Mouse (Mus musculus) left cerebral cortex, postnatal 14 days (tissue): ENCODE data around the gene Fam199x. TPM values are rescaled to one million over a fixed set of nuclear protein-coding genes. Genes with fewer than 3 reads are reported as not detected.

ENCODE experiments used
- DNase-seq, 2 experiments: peaks; one replicate each; pipeline ENCODE4 v3.0.0; 2021 to 2022; ENCODE audit warnings: low spot score in 2 of 2, mixed read lengths in 1 of 2
- intact Hi-C: fragments of 180-260 bp; cut with DNase I; formaldehyde crosslinking; loops from one replicate; pipeline ENCODE4 v1.15.1; 2025
- long read RNA-seq, 2 experiments: library from polyadenylated mRNA; stranded (forward); transcript quantifications; one replicate each; pipeline ENCODE4 v2.0.0; 2021
- total RNA-seq, 2 experiments: library from RNA; stranded (reverse); gene quantifications; 2 replicates each; pipeline ENCODE4 v1.2.3; 2021

Gene Fam199x
- total RNA-seq: 1 to 10 TPM; 8.1 to 9.3 TPM
- long read RNA-seq, experiment 1, full-length matches to known transcripts: 7 of 9 reads
- long read RNA-seq, experiment 1, partial matches to known transcripts: 1 of 9 reads
- long read RNA-seq, experiment 1, other reads (novel, unspliced or antisense): 1 of 9 reads
- long read RNA-seq, experiment 2, full-length matches to known transcripts: 12 of 15 reads
- long read RNA-seq, experiment 2, partial matches to known transcripts: 0 of 15 reads
- long read RNA-seq, experiment 2, other reads (novel, unspliced or antisense): 3 of 15 reads

DNA sequence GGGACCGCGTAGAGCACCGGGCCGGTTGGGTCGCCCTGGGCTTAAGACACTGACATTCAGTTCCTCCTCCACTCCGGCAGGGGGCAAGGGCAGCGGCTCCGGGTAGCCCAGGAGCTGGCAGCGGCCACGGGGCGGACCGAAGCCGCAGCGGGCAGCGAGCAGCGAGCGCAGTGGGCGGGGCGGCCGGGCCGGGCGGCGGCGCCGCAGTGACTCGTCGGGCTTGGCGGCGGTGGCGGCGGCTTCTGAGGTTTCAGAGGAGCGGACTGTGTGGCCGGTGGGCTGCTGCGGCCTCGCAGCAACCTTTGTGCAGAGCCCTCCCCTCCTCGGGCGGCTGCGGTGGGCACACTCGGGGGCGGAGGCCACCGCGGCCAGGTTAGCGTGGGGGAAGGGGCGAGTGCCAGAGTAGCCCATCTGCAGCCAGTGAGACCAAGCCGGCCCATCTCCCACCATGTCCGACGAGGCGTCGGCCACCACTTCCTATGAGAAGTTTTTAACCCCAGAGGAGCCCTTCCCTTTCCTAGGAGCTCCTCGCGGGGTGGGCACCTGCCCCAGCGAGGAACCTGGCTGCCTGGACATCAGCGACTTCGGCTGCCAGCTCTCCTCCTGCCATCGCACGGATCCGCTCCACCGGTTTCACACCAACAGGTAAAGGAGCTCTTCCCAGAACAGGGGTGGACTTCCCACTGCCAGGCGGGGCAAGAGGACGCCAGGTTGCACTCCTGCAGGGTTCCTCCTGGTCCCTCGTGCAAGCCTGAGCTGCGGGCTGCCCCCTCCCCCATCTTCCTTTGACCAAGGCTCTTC is at the start of gene Fam199x:
Gene Fam199x, plus strand, starts transcription at position 170 of the 801 bp plus-strand sequence.
- intact Hi-C loops: no loop called here
- DNase-seq: peak; percentile 52 to 60

DNA sequence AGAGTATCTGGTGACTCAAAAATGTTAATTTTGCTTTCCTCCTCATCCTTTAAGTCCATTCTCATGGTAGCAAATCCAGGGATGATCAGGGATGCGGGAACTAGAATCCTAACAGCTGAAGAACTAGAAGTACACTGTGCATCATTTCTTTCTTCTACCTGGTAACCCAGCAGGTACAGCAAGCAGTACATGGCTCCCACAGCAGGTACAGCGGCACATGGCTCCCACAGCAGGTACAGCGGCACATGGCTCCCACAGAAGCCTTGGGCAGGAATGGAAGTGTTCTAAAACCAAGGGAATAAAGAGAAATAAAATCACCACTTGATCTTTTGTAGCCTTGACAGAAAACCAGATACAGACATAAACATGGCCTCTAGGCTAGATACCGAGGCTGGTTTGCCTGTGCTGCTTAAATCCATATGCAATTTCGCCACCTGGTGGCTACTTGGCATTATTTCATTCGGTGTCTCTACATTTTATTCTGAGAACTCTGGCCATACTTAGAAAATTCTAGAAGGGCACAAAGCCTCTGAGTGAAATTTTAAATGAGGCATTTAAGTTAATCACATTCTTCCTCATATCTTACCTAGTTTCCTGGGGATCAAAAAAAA is 34.2 kb upstream of the Fam199x start:
- intact Hi-C loops: loop anchor here (5.0 kb wide), 2 partner anchors 118 to 273 kb away; partner anchors contain the start of gene Morf4l2
- DNase-seq: peak; percentile 68 to 70

DNA sequence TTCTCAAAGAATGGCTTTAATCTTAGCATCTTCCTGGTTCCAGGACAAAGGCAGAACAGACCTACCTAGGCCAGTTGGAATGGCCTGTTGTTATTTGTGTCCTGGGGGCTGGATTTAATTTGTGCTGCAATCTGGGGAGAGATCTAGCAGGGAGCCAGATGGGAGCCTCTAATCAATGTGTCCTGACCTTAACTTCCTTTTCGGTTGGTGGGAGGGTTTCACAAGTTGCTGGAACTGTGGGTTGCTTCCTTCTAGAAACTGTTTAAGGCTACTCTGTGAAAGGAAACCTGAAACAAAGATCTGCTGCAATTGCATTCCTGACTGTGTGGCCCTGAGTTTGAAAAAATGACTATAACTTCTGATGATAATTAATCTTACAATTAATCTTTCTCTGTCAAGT is 31.7 kb upstream of the Fam199x start:
- intact Hi-C loops: loop anchor here (5.0 kb wide), 2 partner anchors 120 to 275 kb away; partner anchors contain the start of gene Morf4l2
- no peak for DNase-seq

DNA sequence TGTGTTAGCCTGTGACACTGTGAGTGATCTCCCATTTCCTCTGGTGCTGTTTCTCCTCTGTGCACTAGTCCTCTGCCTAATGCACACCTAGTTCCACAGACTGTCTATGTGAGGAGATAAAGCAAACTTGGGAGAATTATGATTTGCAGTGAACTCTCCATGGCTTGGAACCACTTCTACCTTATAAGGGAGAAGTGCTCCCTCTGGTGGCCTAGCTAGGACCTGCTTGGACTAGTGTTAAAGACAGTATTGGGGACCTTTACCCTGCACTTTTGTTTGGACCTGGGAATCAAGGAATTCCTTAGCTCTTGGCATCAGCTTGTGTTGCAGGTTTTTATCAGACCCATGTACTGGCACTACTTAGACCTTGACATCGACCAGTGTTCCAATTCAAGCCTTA is 30.1 kb upstream of the Fam199x start:
- intact Hi-C loops: loop anchor here (5.0 kb wide), 2 partner anchors 122 to 277 kb away; partner anchors contain the start of gene Morf4l2
- DNase-seq: peak; percentile 49 to 66

DNA sequence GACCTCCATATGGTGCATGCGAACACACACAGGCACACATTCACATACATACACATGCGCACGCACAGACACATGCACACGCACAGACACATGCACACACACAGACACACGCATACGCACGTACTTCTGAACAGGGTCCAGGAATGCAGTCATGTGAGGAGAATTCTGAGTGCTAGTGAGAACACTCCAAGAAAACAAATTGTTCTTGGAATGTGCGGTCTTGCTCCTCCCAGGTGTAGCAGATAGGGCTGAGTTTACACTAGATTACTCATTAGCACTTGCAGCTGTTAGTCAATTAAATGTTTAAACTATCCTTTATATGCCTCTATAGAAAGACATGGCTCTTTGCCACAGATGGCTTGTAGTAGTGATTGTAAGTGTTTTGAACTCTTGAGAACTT is 18.5 kb upstream of the Fam199x start:
- no peak for DNase-seq
- intact Hi-C loops: no loop called here

DNA sequence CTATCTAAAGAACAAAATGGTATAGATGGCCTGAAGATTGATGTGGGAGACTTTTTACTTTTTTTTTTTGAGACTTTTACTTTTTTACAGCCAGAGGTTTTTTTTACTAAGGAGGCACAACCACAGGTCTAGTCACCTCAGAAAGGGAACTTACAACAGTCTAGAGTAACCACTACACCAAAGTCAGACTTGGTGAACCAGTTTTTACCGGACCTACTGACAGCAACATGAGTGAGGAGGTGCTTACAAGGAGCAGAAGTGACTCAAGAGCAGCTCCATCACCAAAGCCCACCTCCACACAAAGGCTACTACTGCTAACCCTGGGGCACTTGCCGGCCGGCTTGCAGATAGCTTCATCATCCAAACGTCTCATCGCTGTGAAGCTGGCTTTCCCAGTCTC is 17.7 kb upstream of the Fam199x start:
- intact Hi-C loops: no loop called here
- DNase-seq: no peak

DNA sequence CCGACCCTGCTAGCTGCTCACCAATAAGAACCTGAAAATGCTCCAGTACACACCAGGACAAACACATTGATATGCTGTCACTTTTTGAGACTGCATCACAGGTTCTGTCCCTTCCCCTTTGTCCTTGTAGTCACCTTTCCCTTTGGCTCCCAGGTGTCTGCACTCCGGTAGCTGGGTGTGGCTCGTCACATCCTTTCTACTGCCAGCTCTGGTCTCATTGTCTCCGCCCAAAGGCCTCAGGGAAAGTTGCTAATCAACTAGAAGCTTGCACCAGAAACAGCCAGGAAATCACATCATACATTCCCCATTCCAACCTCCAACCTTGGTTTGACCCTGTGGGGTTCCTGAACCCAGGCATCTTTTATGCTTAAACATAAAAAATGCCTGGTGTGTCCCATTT is 15.1 kb upstream of the Fam199x start:
- no peak for DNase-seq
- intact Hi-C loops: no loop called here

DNA sequence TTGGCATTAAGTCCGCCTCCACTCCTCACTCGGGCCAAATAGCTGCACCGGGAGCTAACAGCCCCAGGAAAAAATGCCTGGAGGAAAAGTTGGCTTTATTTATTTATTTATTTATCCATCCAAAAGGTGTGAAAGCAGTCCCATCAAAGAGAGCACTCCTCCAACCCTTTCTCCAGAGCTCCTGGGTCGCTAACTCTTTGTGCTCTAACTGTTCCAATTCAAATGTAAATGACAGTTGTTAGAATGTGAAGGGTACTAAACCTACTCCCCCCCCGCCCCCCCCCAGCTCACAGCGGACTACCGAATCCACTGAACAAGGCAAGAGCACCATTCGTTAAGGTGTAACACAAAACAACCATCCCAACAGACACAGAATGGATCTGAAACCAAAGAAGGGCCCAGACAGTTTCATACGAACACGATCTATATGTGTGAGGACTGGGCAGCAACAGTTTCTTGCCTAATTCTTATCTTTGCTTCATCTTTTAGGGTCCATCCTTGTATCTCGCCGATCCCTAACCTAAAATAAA is 11.9 kb upstream of the Fam199x start:
- intact Hi-C loops: no loop called here
- DNase-seq: no peak

DNA sequence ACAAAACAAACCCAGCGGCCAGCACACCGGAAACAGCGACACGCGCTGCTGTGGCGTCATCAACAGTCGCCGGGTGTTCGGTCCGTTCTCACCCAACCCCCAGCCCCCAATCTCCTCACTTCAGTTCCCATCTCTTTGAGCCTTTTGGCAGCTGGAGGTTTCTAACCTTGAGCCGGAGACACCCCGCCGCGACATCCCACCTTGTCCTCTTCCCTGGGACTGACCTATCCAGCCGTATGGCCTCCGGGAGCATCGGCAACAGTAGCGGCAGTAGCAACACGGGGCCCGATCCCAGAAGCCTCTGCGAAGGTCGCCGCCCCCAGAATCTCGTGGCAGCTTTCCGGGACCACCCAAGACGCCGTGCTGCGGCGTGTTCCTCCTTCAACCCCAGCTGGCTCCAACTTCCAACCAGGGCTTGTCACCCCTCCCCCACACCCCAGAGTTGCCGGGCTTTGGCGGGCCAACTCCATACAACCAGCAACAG is 11.4 kb upstream of the Fam199x start, which contains the start of gene Slc25a53:
Gene Slc25a53, minus strand, starts transcription at position 303 of the 484 bp plus-strand sequence.
- intact Hi-C loops: no loop called here

DNA sequence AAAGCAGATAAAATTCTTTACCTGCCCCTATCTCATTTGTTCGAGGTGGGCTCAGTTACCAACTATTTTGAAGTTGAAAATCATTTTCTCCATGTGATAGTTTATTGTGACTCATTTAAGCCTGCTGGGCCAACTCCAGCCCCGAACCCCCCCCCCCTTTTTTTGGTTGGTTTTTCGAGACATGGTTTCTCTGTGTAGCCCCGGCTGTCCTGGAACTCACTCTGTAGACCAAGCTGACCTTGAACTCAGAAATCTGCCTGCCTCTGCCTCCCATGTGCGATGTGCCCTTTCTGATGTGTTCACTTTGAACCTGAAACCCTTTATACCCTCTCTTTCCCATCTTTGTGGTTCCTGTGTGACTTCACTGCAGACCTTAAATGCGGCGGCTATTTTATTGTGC is 10.9 kb upstream of the Fam199x start:
- intact Hi-C loops: no loop called here
- no peak for DNase-seq

More for the DNA sequence above, 11.4 kb upstream of the Fam199x start, which contains the start of gene Slc25a53:
- peak; percentile 85 to 86 for DNase-seq

DNA sequence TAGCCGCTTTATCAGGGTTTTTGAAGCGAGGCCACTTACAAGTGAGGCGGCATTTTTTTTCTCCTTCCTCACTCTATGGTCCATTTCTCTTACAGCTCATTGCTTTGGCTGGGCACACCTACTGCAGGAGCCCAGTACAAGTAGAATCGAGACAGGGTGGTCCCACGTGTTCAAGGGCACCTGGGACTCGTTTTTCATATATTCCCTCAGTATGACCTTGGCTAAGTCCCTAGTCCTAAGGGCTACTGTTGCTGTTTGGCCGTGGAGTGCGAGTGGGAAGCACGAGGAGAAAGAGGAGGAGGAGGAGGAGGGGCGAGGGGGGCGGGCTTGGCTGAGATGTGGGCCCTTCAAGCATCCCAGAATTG is 352 bp upstream of the Fam199x start:
- peak in 1 of 2 experiments; percentile 2 for DNase-seq
- intact Hi-C loops: no loop called here

DNA sequence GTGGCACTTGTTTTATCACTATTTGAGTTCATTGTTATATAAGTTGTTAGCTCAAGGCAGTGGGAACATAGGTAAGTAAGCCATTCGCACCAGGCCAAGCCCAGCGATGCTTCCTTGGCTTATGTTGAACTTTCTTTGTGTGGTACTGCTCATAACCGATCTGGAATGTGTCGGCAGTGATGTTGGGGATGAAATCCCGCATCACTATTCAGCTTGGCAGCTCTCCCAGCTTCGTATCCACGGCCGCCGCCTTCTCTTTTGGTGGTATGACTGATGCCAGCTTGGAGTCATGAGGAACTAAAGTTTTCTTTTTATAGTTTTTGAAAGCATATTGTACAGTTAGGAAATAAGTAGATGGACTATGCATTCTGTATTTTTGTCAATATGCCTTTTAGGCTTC is 13.8 kb downstream of the Fam199x start:
- intact Hi-C loops: no loop called here

DNA sequence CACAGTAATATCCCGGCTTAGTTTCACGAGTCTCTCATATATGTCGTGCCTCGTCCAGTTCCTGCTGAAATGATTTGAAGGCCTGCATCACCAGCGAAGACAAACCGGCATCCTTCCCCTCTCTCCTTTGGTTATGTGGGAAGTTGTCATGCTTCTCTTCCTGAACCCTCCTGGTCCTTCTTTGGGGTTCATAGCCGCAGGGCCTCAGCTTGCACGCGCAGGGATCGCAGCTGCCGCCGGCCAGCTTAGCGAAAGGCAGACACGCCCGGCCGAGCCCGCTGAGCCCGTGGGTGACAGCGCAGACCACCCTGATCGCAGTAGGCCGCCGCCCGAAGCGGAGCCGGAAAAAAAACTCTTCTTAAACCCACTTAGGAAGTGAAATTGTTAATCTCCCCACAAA is 55.1 kb downstream of the Fam199x start:
- DNase-seq: no peak
- intact Hi-C loops: no loop called here

More for the DNA sequence above, 13.8 kb downstream of the Fam199x start:
- DNase-seq: peak; percentile 31 to 55

DNA sequence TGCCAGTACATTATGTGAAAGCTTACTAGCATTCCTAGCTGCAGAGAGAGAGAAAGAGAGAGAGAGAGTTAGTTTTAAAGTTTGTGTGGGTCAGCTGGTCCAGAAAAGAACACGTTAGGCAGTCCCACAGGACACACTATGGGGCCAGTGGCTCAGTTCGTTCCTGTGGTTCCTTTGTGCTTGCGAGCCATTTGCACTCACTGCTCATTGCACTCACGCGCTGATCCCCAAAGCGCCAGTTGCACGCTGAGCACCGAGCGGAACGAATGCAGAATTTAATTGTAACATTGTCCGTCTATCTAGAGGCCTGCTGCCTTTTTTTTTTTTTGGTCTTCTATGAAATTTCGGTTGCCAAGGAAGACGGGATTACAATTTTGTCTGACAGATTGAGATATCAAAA is 57.1 kb downstream of the Fam199x start:
- DNase-seq: no peak
- intact Hi-C loops: no loop called here

DNA sequence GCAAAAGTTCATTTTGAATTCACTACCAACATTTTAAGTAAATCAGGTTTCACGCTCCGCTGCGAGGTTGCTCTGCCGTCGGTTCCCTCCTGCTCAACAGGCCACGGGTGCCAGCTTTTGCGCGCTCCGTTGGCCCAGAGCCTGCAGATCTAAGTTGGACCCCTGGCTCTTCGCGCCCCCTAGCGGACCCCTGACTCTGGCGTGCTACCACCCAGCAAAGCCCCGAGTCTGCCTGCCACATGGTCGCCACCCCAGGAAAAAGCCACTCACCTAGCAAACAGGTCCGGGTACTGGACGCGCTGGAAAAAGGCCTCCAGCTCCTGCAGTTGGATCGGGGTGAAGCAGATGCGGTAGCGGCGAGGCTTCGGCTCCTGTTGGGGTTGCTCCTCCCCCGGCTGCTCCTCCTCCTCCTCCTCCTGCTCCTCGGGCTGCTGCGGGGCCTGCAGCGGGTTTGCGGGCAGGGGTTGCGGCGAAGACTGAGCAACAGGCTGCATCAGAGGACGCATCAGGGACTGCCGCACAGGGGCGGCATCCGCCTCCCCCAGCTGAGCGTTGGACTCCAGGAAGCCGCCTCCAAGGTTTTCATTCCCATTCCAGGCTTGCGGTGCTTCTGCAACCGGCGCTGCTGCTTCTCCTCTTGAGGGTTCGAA is 68.8 kb downstream of the Fam199x start:
- intact Hi-C loops: no loop called here
- DNase-seq: peak in 1 of 2 experiments; percentile 11

DNA sequence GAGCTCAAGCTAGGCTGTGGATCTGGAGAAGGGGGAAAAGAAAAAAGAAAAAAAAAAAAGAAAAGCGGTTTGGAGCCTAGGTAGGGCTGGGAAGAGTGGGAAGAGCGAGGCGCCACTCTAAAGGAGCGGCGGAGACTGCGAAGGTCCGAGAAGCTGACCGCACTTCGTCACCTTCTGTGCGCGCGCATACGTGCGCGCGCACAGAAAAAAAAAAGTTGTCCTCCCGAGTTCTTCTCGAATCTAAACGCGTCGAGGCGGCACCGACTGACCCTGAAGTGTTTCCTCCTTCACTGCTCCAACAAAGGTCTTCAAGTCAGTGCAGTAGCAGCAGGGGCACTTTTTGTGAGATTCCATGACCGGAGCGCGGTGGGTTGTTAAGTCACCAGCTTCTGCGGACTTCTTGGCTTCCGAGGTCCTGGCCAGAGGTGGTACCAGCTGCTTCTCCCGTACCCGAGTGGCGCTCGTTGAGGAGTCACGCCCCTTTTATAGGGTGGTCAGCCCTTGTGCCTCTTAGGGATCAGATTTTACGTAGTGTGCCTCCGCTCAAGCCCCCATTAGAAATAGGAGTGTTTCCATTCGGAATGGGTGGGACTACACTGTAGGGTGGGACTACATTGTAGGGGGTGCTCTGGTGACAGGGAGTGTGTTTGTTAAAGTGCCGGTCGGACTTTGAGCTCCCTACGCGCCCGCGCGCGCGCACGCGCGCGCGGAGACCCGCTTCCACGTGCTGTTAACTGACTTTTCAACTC is 70.5 kb downstream of the Fam199x start:
- intact Hi-C loops: no loop called here
- DNase-seq: no peak

DNA sequence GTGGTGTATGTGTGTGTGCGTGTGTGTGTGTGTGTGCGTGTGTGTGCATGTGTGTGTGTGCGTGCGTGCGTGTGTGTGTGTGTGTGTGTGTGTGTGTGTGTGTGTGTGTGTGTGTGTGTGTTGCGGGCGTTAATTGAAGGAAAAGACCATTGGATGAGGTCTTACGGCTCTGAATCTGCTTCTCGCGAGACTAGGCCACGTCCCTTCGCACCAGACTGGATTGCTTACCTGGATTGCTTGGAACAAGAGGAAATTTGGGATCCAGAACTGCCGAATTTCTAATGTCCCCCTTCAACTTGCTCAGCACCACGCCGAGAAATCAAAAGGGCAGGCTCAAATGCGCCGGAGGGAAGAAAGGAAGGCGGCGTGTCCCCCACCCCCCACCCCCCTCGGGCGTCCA is 72.3 kb downstream of the Fam199x start, which contains the start of gene Esx1:
Gene Esx1, minus strand, starts transcription at position 366 of the 400 bp plus-strand sequence.
- intact Hi-C loops: no loop called here
- no peak for DNase-seq

DNA sequence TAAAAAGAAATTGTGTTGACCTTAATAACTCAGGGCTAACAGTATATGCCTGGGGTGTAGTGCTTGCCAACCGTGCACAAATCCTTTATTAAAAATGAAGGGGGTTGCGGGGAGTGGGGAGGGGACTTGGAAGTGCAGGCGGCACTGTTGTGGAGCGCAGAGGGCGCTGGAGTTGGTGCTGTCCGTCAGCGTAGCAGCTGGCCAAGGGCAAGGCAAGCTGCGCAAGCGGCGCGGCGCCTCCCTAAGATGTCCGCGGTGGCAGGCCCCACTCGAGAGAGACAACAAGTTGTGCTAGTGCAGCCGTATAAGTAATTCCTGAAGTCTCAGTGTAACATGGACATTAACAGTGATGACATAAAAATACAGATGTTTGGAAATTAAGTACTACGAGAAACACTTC is 78.1 kb downstream of the Fam199x start:
- intact Hi-C loops: no loop called here

More for the DNA sequence above, 78.1 kb downstream of the Fam199x start:
- DNase-seq: no peak
